Mouse (Mus musculus) CD4-positive, CD25-positive, alpha-beta regulatory T cell, adult 9 weeks (primary cell): ENCODE data around the gene Itgax. TPM values are rescaled to one million over a fixed set of nuclear protein-coding genes. Genes with fewer than 3 reads are reported as not detected.

ENCODE experiments used
- polyA plus RNA-seq: library from polyadenylated mRNA; unstranded; fragments of 100-300 nt; shearing (Covaris generic); gene quantifications from one replicate; pipeline ENCODE4 v1.2.1, GENCODE M21; 2017

The Itgax gene
- polyA plus RNA-seq = 0.32 TPM

DNA sequence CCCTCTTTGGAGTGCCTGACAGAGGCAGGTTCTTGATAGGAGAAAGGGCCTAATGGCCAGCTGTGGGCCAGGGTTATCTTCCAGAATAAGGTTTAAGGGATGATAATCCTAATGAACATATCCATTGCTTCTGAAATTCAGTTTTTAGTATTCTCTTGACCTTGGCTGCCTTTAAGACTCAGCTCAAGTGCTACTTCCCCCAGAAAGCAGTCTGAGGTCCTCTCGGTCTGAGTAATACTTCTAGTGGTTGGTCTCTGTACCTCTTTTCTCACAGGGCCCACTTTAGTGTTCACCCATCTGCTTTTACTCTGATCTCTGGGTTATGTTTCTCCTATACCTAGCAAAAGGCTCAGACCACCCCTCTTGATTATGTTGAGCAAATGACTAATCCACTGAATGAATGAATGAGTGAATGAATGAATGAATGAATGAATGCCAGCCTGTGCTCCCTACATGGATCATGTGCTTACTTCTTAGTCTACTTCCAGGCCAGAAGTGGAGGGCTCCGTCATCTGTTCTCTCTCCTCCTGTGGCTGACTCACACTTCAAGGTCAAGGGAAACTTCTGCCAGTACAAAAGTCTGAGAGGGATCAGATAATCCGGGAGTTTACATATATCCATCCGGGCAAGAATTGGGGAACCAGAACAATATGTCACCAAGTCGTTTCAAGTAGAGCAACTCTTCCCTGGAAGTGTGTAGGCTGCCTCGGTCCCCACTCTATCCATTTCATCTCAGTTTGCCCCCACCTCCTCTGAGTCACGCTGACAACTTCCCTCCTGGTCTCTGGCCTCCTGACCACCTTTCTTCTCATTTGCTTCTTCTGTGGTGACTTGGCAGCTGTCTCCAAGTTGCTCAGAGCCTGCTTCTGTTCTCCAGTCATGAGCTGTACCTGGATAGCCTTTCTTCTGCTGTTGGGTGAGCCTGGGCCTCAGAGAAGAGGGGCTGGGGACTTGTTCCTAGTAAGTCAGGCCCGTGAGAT, at the start of gene Itgax:
Gene Itgax (plus strand): TSS at position 807 of the 980 bp plus-strand sequence.

DNA sequence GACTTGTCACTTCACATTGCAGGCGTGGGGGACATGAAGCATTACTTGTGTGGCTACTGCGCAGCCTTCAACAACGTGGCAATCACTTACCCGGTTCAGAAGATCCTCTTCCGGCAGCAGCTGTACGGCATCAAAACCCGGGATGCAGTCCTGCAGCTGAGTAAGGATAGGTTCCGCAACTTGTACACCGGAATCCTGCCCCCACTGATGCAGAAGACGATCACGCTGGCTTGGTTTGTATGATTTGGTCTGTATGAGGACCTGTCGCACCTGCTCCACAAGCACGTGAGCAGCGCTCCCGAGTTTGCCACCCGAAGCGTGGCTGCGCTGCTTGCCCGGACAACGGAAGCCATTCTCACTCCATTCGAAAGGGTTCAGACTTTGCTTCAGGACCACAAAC, 24.7 kb downstream of the Itgax start, which contains the start of gene Itgad:
Gene Itgad (plus strand): TSS at position 301 of the 400 bp plus-strand sequence.

Other genes with a start within 250 kb of the Itgax start
- 0.94 TPM for gene Prss53, start 238.6 kb upstream of the Itgax start, polyA plus RNA-seq
- gene Gm21974, start 234.1 kb upstream of the Itgax start, polyA plus RNA-seq = not detected
- gene Vkorc1, start 233.9 kb upstream of the Itgax start, polyA plus RNA-seq = 63.8 TPM
- 62.3 TPM for gene Bckdk, start 225.5 kb upstream of the Itgax start, polyA plus RNA-seq
- gene Kat8, start 217.0 kb upstream of the Itgax start, polyA plus RNA-seq = 57.8 TPM
- not detected for gene Prss8, start 199.4 kb upstream of the Itgax start, polyA plus RNA-seq
- gene Prss36, start 182.8 kb upstream of the Itgax start, polyA plus RNA-seq = 4.9 TPM
- gene Fus, start 162.1 kb upstream of the Itgax start, polyA plus RNA-seq = 203 TPM
- 357 TPM for gene Pycard, start 135.7 kb upstream of the Itgax start, polyA plus RNA-seq
- not detected for gene Trim72, start 125.6 kb upstream of the Itgax start, polyA plus RNA-seq
- gene Itgam, start 66.9 kb upstream of the Itgax start, polyA plus RNA-seq = 1.6 TPM
- not detected for gene Gm49368, start 66.9 kb upstream of the Itgax start, polyA plus RNA-seq
- gene Itgad, start 24.8 kb downstream of the Itgax start, polyA plus RNA-seq = 1.8 TPM
- gene Cox6a2, start 76.8 kb downstream of the Itgax start, polyA plus RNA-seq = not detected
- gene Armc5, start 107.8 kb downstream of the Itgax start, polyA plus RNA-seq = 6.1 TPM
- 1.8 TPM for gene 9130023H24Rik, start 108.5 kb downstream of the Itgax start, polyA plus RNA-seq
- 1.0 TPM for gene Tgfb1i1, start 117.3 kb downstream of the Itgax start, polyA plus RNA-seq
- gene Slc5a2, start 136.1 kb downstream of the Itgax start, polyA plus RNA-seq = not detected
- gene BC017158, start 168.6 kb downstream of the Itgax start, polyA plus RNA-seq = 9.5 TPM